Mouse (Mus musculus) MEL (cell line): ENCODE measurements at regions not wholly inside any gene's neighbourhood (a gene's known extent, or its start where the extent isn't known, plus 50 kb on each side); places are given as distances from the start of the nearest gene placed in this dataset.

Source experiments
- DNase-seq: peaks from one replicate; pipeline ENCODE4 v3.0.0; 2011; ENCODE audit warnings: low read depth, low spot score
- H3K27ac ChIP-seq: 2 replicates; pipeline ENCODE4 v1.5.1; 2012; ENCODE audit warnings: low read depth, mild to moderate bottlenecking, control low read depth, low read length, moderate library complexity; ENCODE audit not compliant: control insufficient read depth
- H3K27me3 ChIP-seq, 2 experiments: fragments of 150-350 bp in 1 of 2; sonication (generic) in 1 of 2; 2 replicates each; pipeline ENCODE4 v1.6.1; 2012; ENCODE audit warnings: low read length in 2 of 2, mild to moderate bottlenecking in 2 of 2, improper control_type of control experiment in 1 of 2, moderate library complexity in 1 of 2; ENCODE audit not compliant: insufficient read depth in 2 of 2, control insufficient read depth in 1 of 2
- H3K36me3 ChIP-seq, 2 experiments: 2 replicates each; pipeline ENCODE4 v1.6.1; 2012 to 2014; ENCODE audit warnings: low read length in 2 of 2, improper control_type of control experiment in 1 of 2, inconsistent platforms in 1 of 2, mild to moderate bottlenecking in 1 of 2; ENCODE audit not compliant: insufficient read depth in 2 of 2, control insufficient read depth in 1 of 2
- H3K4me1 ChIP-seq, 2 experiments: fragments of 150-350 bp in 1 of 2; sonication (generic) in 1 of 2; 2 replicates each; pipeline ENCODE4 v1.6.1; 2012; ENCODE audit warnings: low read length in 2 of 2, improper control_type of control experiment in 1 of 2, mild to moderate bottlenecking in 1 of 2; ENCODE audit not compliant: insufficient read depth in 2 of 2, control insufficient read depth in 1 of 2
- H3K4me3 ChIP-seq, 2 experiments: fragments of 150-350 bp in 1 of 2; sonication (generic) in 1 of 2; 2 replicates each; pipeline ENCODE4 v1.5.1; 2012; ENCODE audit warnings: low read depth in 2 of 2, low read length in 2 of 2, mild to moderate bottlenecking in 2 of 2, moderate library complexity in 2 of 2, control low read depth in 1 of 2, improper control_type of control experiment in 1 of 2; ENCODE audit not compliant: control insufficient read depth in 1 of 2, insufficient read depth in 1 of 2
- H3K79me2 ChIP-seq: 2 replicates; pipeline ENCODE4 v1.6.1; 2012; ENCODE audit warnings: mild to moderate bottlenecking, low read length, moderate library complexity; ENCODE audit not compliant: control insufficient read depth, poor library complexity, insufficient read depth
- H3K9ac ChIP-seq: 2 replicates; pipeline ENCODE4 v1.6.1; 2012; ENCODE audit warnings: low read depth, mild to moderate bottlenecking, control low read depth, low read length, moderate library complexity; ENCODE audit not compliant: control insufficient read depth, poor library complexity, severe bottlenecking
- H3K9me3 ChIP-seq: fragments of 150-350 bp; sonication (generic); replicated peaks from 2 replicates; pipeline ENCODE4 v1.6.1; 2012; ENCODE audit warnings: mild to moderate bottlenecking, low read length, improper control_type of control experiment, moderate library complexity; ENCODE audit not compliant: insufficient read depth
- CHD1 ChIP-seq: IDR thresholded peaks from 2 replicates; pipeline ENCODE4 v1.6.1; 2012; ENCODE audit warnings: low read depth, mild to moderate bottlenecking, inconsistent platforms, low read length, improper control_type of control experiment
- CTCF ChIP-seq, 3 experiments: IDR thresholded peaks in 2 of 3; conservative IDR thresholded peaks in 1 of 3; 2 replicates each; pipeline ENCODE4 v1.5.1; 2011 to 2012; ENCODE audit warnings: low read length in 3 of 3, low read depth in 2 of 3, mild to moderate bottlenecking in 2 of 3, improper control_type of control experiment in 1 of 3, inconsistent platforms in 1 of 3, mixed read lengths in 1 of 3, moderate library complexity in 1 of 3; ENCODE audit not compliant: control insufficient read depth in 1 of 3, insufficient read depth in 1 of 3, poor library complexity in 1 of 3, severe bottlenecking in 1 of 3
- EP300 ChIP-seq, 2 experiments: IDR thresholded peaks; 2 replicates each; pipeline ENCODE4 v1.6.1; 2011; ENCODE audit warnings: improper control_type of control experiment in 2 of 2, low read length in 2 of 2, low read depth in 1 of 2, mild to moderate bottlenecking in 1 of 2
- GABPA ChIP-seq: IDR thresholded peaks from 2 replicates; pipeline ENCODE4 v1.6.1; 2012; ENCODE audit warnings: low read depth, mild to moderate bottlenecking, inconsistent platforms, low read length, improper control_type of control experiment, moderate library complexity
- HCFC1 ChIP-seq: IDR thresholded peaks from 2 replicates; pipeline ENCODE4 v1.6.1; 2012; ENCODE audit warnings: low read depth, mild to moderate bottlenecking, inconsistent platforms, low read length, improper control_type of control experiment, moderate library complexity
- JUND ChIP-seq: IDR thresholded peaks from 2 replicates; pipeline ENCODE4 v1.6.1; 2011; ENCODE audit warnings: low read depth, mild to moderate bottlenecking, improper control_type of control experiment, low read length
- KAT2A ChIP-seq: conservative IDR thresholded peaks from 2 replicates; pipeline ENCODE4 v1.6.1; 2012; ENCODE audit warnings: low read depth, low read length, improper control_type of control experiment, inconsistent platforms
- MAFK ChIP-seq: IDR thresholded peaks from 2 replicates; pipeline ENCODE4 v1.6.1; 2011; ENCODE audit warnings: low read depth, mild to moderate bottlenecking, low read length, improper control_type of control experiment, borderline replicate concordance
- MAX ChIP-seq: IDR thresholded peaks from 2 replicates; pipeline ENCODE4 v1.6.1; 2011; ENCODE audit warnings: low read length, improper control_type of control experiment
- MEF2A ChIP-seq: IDR thresholded peaks from 2 replicates; pipeline ENCODE4 v1.6.1; 2014; ENCODE audit warnings: low read depth, mild to moderate bottlenecking, inconsistent platforms, low read length, improper control_type of control experiment; ENCODE audit not compliant: poor library complexity, insufficient replicate concordance, severe bottlenecking; ENCODE audit errors: extremely low read depth
- MYB ChIP-seq: IDR thresholded peaks from 2 replicates; pipeline ENCODE4 v1.6.1; 2011; ENCODE audit warnings: mild to moderate bottlenecking, low read depth, low read length, improper control_type of control experiment
- NRF1 ChIP-seq: IDR thresholded peaks from 2 replicates; pipeline ENCODE4 v1.6.1; 2014; ENCODE audit warnings: low read depth, mild to moderate bottlenecking, inconsistent platforms, low read length, improper control_type of control experiment, moderate library complexity; ENCODE audit not compliant: poor library complexity, insufficient read depth, severe bottlenecking
- POLR2A ChIP-seq, 2 experiments: IDR thresholded peaks; 2 replicates each; pipeline ENCODE4 v1.6.1; 2011 to 2012; ENCODE audit warnings: low read length in 2 of 2, mild to moderate bottlenecking in 2 of 2, control low read depth in 1 of 2, improper control_type of control experiment in 1 of 2, low read depth in 1 of 2, moderate library complexity in 1 of 2; ENCODE audit not compliant: control insufficient read depth in 1 of 2, insufficient read depth in 1 of 2, poor library complexity in 1 of 2
- POLR2AphosphoS2 ChIP-seq: IDR thresholded peaks from 2 replicates; pipeline ENCODE4 v1.6.1; 2011; ENCODE audit warnings: low read length, improper control_type of control experiment
- POLR2AphosphoS5 ChIP-seq: IDR thresholded peaks from 2 replicates; pipeline ENCODE4 v1.6.1; 2012; ENCODE audit warnings: low read depth, borderline replicate concordance, mild to moderate bottlenecking, inconsistent platforms, low read length, moderate library complexity, mixed read lengths
- RAD21 ChIP-seq: IDR thresholded peaks from 2 replicates; pipeline ENCODE4 v1.6.1; 2011; ENCODE audit warnings: mild to moderate bottlenecking, low read depth, low read length, improper control_type of control experiment
- RCOR1 ChIP-seq: IDR thresholded peaks from 2 replicates; pipeline ENCODE4 v1.6.1; 2012; ENCODE audit warnings: low read depth, mild to moderate bottlenecking, inconsistent platforms, low read length, improper control_type of control experiment
- SIN3A ChIP-seq: IDR thresholded peaks from 2 replicates; pipeline ENCODE4 v1.6.1; 2012; ENCODE audit warnings: low read length, improper control_type of control experiment, inconsistent platforms
- SMC3 ChIP-seq: IDR thresholded peaks from 2 replicates; pipeline ENCODE4 v1.6.1; 2011; ENCODE audit warnings: low read depth, low read length, improper control_type of control experiment
- UBTF ChIP-seq: IDR thresholded peaks from 2 replicates; pipeline ENCODE4 v1.6.1; 2012; ENCODE audit warnings: low read depth, mild to moderate bottlenecking, inconsistent platforms, low read length, improper control_type of control experiment, moderate library complexity, borderline replicate concordance; ENCODE audit not compliant: insufficient read depth
- USF1 ChIP-seq: IDR thresholded peaks from 2 replicates; pipeline ENCODE4 v1.6.1; 2014; ENCODE audit warnings: low read depth, mild to moderate bottlenecking, inconsistent platforms, low read length, improper control_type of control experiment, moderate library complexity
- ZC3H11A ChIP-seq: IDR thresholded peaks from 2 replicates; pipeline ENCODE4 v1.6.1; 2012; ENCODE audit warnings: low read depth, mild to moderate bottlenecking, inconsistent platforms, low read length, improper control_type of control experiment
- ZKSCAN1 ChIP-seq: IDR thresholded peaks from 2 replicates; pipeline ENCODE4 v1.6.1; 2012; ENCODE audit warnings: low read depth, mild to moderate bottlenecking, inconsistent platforms, low read length, improper control_type of control experiment, moderate library complexity
- ZNF384 ChIP-seq: IDR thresholded peaks from 2 replicates; pipeline ENCODE4 v1.6.1; 2012; ENCODE audit warnings: low read depth, mild to moderate bottlenecking, inconsistent platforms, low read length, improper control_type of control experiment

- no peak overlapping the region for H3K9ac ChIP-seq
- H3K36me3 ChIP-seq: no peaks in the 10 kb centered on the region
- DNase-seq: no peak
- H3K4me1 ChIP-seq: no peaks in the 10 kb centered on the region
- H3K27ac ChIP-seq: no peak overlapping the region
- no peaks in the 10 kb centered on the region for H3K79me2 ChIP-seq
- no peaks in the 10 kb centered on the region for H3K9me3 ChIP-seq
- no peak overlapping the region for H3K4me3 ChIP-seq
- H3K27me3 ChIP-seq: no peaks in the 10 kb centered on the region
- TF ChIP-seq ZKSCAN1 (no peak), MYB (no peak), UBTF (no peak), NRF1 (no peak), POLR2AphosphoS2 (no peak)
- TF ChIP-seq, all 39 proteins: peak for 0
These were observed 56.1 kb downstream of the Gm9376 start for GRCm38 (mm10) chr14:118322865-118323264.

DNA sequence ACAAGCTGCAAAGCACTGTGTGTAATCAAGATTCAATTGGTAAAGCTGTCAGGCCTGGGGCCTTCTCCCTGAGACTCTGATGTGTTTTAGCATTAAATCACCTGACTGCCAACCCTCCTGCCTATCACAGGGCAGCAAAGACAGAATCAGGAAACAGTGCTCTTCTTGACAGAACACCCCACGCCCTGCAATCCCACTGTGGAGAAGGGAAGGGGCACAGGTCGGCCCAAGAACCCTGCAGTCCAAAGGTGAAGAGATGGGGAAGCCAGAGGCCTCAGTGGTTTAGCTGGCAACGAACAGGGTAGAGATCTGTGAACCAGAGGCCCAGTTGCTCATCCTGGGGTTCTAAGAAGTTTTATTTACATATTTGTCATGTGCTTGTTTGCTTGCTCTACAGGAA is 71.3 kb downstream of the Gm9376 start:
- Histone ChIP-seq H3K27me3 (no peaks in the 10 kb centered on the region), H3K36me3 (no peaks in the 10 kb centered on the region), H3K79me2 (no peaks in the 10 kb centered on the region)

GRCm38 (mm10) chr14:118362931-118363330 is 96.2 kb downstream of the Gm9376 start:
- H3K9me3 ChIP-seq: no peaks in the 10 kb centered on the region
- no peaks in the 10 kb centered on the region for H3K4me1 ChIP-seq
- H3K36me3 ChIP-seq: no peaks in the 10 kb centered on the region
- H3K27ac ChIP-seq: no peak overlapping the region
- TF ChIP-seq HCFC1: no peak
- TF ChIP-seq KAT2A: no peak
- TF ChIP-seq EP300 (IDR thresholded peaks at IDR 0.05; ENCODE audit: low read depth in 1 of 2, low read length in 2 of 2): no peak
- no peak for TF ChIP-seq ZNF384
- TF ChIP-seq ZKSCAN1: no peak
- TF ChIP-seq USF1: no peak
- no peak for TF ChIP-seq JUND
- TF ChIP-seq MAFK: no peak
- no peak for TF ChIP-seq RAD21
- TF ChIP-seq ZC3H11A: no peak
- TF ChIP-seq UBTF: no peak
- no peak for TF ChIP-seq CTCF (IDR thresholded peaks at IDR 0.05 in 2 of 3, conservative IDR thresholded peaks at IDR 0.05 in 1 of 3; ENCODE audit: control insufficient read depth in 1 of 3, insufficient read depth in 1 of 3, low read depth in 2 of 3, low read length in 3 of 3, poor library complexity in 1 of 3, severe bottlenecking in 1 of 3)
- no peak for TF ChIP-seq CHD1
- TF ChIP-seq MEF2A: no peak
- no peak for TF ChIP-seq RCOR1
- no peak for TF ChIP-seq POLR2AphosphoS5
- TF ChIP-seq MAX: no peak
- no peak for TF ChIP-seq POLR2A (IDR thresholded peaks at IDR 0.05; ENCODE audit: control insufficient read depth in 1 of 2, insufficient read depth in 1 of 2, low read depth in 1 of 2, low read length in 2 of 2, poor library complexity in 1 of 2)
- DNase-seq: no peak
- no peaks in the 10 kb centered on the region for H3K79me2 ChIP-seq
- H3K9ac ChIP-seq: no peak overlapping the region
- H3K4me3 ChIP-seq: no peak overlapping the region
- no peaks in the 10 kb centered on the region for H3K27me3 ChIP-seq

More for the DNA sequence above, 71.3 kb downstream of the Gm9376 start:
- Histone ChIP-seq H3K9ac (no peak overlapping the region), H3K9me3 (no peaks in the 10 kb centered on the region), H3K27ac (no peak overlapping the region), H3K4me3 (no peak overlapping the region), H3K4me1 (no peaks in the 10 kb centered on the region)
- no peak for DNase-seq
- TF ChIP-seq SIN3A (no peak), SMC3 (no peak), GABPA (no peak), UBTF (no peak)
